Mouse (Mus musculus) WW6 (cell line): Measurements from ENCODE around the gene Ptch2.

Experiments used
- DNase-seq: peaks from one replicate; pipeline ENCODE4 v3.0.0-alpha.2; 2013; ENCODE audit warnings: low read depth, low spot score

The Ptch2 gene

GRCm38 (mm10) chr4:117127991-117128686 lies 32.3 kb downstream of the Ptch2 start:
- no peak for DNase-seq

- DNase-seq, result no peak
These were observed 34.9 kb downstream of the Ptch2 start for GRCm38 (mm10) chr4:117130790-117131189.

GRCm38 (mm10) chr4:117131198-117131597 lies 35.3 kb downstream of the Ptch2 start:
- no peak for DNase-seq

- DNase-seq, result no peak
These were observed 36.3 kb downstream of the Ptch2 start for GRCm38 (mm10) chr4:117131890-117132793.

GRCm38 (mm10) chr4:117132794-117133143 lies 36.9 kb downstream of the Ptch2 start:
- DNase-seq, result no peak

- DNase-seq, result no peak
These were observed 37.5 kb downstream of the Ptch2 start for GRCm38 (mm10) chr4:117133366-117133796.

GRCm38 (mm10) chr4:117133817-117134600 lies 38.1 kb downstream of the Ptch2 start, which contains the start of gene Plk3:
Gene Plk3, minus strand, starts transcription at chr4:117133963.
- peak; percentile 94 for DNase-seq

GRCm38 (mm10) chr4:117134601-117134995 lies 38.7 kb downstream of the Ptch2 start:
- no peak for DNase-seq

- DNase-seq, result no peak
These were observed 40.2 kb downstream of the Ptch2 start for GRCm38 (mm10) chr4:117136034-117136433.

GRCm38 (mm10) chr4:117138295-117139216 lies 42.7 kb downstream of the Ptch2 start:
- DNase-seq, result no peak

- no peak for DNase-seq
These were observed 43.3 kb downstream of the Ptch2 start for GRCm38 (mm10) chr4:117139217-117139612.

GRCm38 (mm10) chr4:117140613-117141012 lies 44.7 kb downstream of the Ptch2 start:
- DNase-seq, result no peak

- DNase-seq, result no peak
These were observed 47.1 kb downstream of the Ptch2 start for GRCm38 (mm10) chr4:117143023-117143422.

GRCm38 (mm10) chr4:117145248-117145647 lies 49.4 kb downstream of the Ptch2 start:
- no peak for DNase-seq

GRCm38 (mm10) chr4:117146176-117146575 lies 50.3 kb downstream of the Ptch2 start:
- peak; percentile 92 for DNase-seq

- DNase-seq, result no peak
These were observed 52.3 kb downstream of the Ptch2 start for GRCm38 (mm10) chr4:117148047-117148713.

GRCm38 (mm10) chr4:117148815-117149214 lies 52.9 kb downstream of the Ptch2 start:
- no peak for DNase-seq

- no peak for DNase-seq
These were observed 53.7 kb downstream of the Ptch2 start for GRCm38 (mm10) chr4:117149291-117150211.

- no peak for DNase-seq
These were observed 54.4 kb downstream of the Ptch2 start for GRCm38 (mm10) chr4:117150212-117150733.
